Mouse (Mus musculus) hindbrain, embryonic 10.5 days (tissue): Measurements from ENCODE around the gene Selp. TPM values are rescaled to one million over a fixed set of nuclear protein-coding genes. Genes with fewer than 3 reads are reported as not detected.

Experiments used
- DNase-seq: peaks from one replicate; pipeline ENCODE4 v3.0.0-alpha.2; 2017; ENCODE audit warnings: low spot score
- H3K27ac ChIP-seq: fragments of 300-500 bp; sonication (generic); 2 replicates; pipeline ENCODE4 v1.5.1; 2016; ENCODE audit warnings: mild to moderate bottlenecking, moderate library complexity
- H3K27me3 ChIP-seq: fragments of 300-500 bp; sonication (generic); 2 replicates; pipeline ENCODE4 v1.6.1; 2016; ENCODE audit warnings: mild to moderate bottlenecking; ENCODE audit not compliant: poor library complexity, insufficient read depth, severe bottlenecking
- H3K36me3 ChIP-seq: fragments of 300-500 bp; sonication (generic); 2 replicates; pipeline ENCODE4 v1.6.1; 2016; ENCODE audit warnings: mild to moderate bottlenecking, moderate library complexity
- H3K4me1 ChIP-seq: fragments of 300-500 bp; sonication (generic); replicated peaks from 2 replicates; pipeline ENCODE4 v1.6.1; 2016; ENCODE audit warnings: mild to moderate bottlenecking
- H3K4me3 ChIP-seq: fragments of 300-500 bp; sonication (generic); 2 replicates; pipeline ENCODE4 v1.5.1; 2016; ENCODE audit warnings: mild to moderate bottlenecking, moderate library complexity
- H3K9me3 ChIP-seq: fragments of 300-500 bp; sonication (generic); 2 replicates; pipeline ENCODE4 v1.6.1; 2016; ENCODE audit warnings: mild to moderate bottlenecking, moderate library complexity
- WGBS: fragments of 180-500 bp; shearing (Covaris S2); methylation state at CpG from one replicate; pipeline ENCODE4 v1.1.7; 2016; 5-methylcytosine and 5-hydroxymethylcytosine counted together
- polyA plus RNA-seq: library from polyadenylated mRNA; unstranded; fragments of >200 nt; fragmentation: Nextera tagmentation; extraction: Ambion mirVana; gene quantifications from 2 replicates; pipeline ENCODE4 v1.2.1, GENCODE M21; 2016

Gene Selp
- polyA plus RNA-seq, 1 experiment from 2014 or later: not detected

- no peaks in the 10 kb centered on the region for H3K36me3 ChIP-seq
- no peak for DNase-seq
- H3K27ac ChIP-seq: no peak overlapping the region
- WGBS: 88% methylated on average over 3 of the region's 3 CpGs
- no peaks in the 10 kb centered on the region for H3K27me3 ChIP-seq
- no peaks in the 10 kb centered on the region for H3K9me3 ChIP-seq
- no peak overlapping the region for H3K4me3 ChIP-seq
- H3K4me1 ChIP-seq: no peaks in the 10 kb centered on the region
Observed at GRCm38 (mm10) chr1:164086797-164087196, 28.3 kb upstream of the Selp start.

DNA sequence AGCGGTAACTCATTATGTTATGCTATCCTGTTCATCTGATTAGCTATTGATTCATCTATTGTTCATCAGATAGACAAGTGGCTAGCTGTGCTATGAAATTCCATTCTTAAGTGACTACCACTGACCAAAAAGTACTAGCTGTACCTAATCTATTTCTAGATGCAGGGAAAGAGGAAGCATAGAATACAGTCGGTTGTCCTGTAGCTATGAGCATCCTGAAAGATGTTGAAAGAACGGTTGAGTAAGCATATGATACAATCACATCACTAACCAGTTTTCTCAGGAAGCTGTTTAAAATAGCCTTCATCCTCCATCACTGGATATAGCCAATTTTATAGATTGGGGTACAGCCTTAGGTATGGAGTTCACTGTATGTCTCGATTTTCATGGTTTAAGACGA lies 27.2 kb upstream of the Selp start:
- WGBS: 93% methylated on average over 5 of the region's 5 CpGs

GRCm38 (mm10) chr1:164096780-164097179 lies 18.3 kb upstream of the Selp start:
- H3K4me1 ChIP-seq: no peaks in the 10 kb centered on the region
- no peaks in the 10 kb centered on the region for H3K27me3 ChIP-seq
- H3K27ac ChIP-seq: no peak overlapping the region

More for the DNA sequence above, 27.2 kb upstream of the Selp start:
- H3K27ac ChIP-seq: no peak overlapping the region
- no peaks in the 10 kb centered on the region for H3K36me3 ChIP-seq
- H3K4me3 ChIP-seq: no peak overlapping the region
- no peaks in the 10 kb centered on the region for H3K27me3 ChIP-seq
- DNase-seq: no peak
- no peaks in the 10 kb centered on the region for H3K9me3 ChIP-seq
- no peaks in the 10 kb centered on the region for H3K4me1 ChIP-seq

GRCm38 (mm10) chr1:164097911-164098310 lies 17.2 kb upstream of the Selp start:
- Histone ChIP-seq H3K4me1 (no peaks in the 10 kb centered on the region), H3K9me3 (no peaks in the 10 kb centered on the region), H3K27me3 (no peaks in the 10 kb centered on the region), H3K36me3 (no peaks in the 10 kb centered on the region), H3K4me3 (no peak overlapping the region), H3K27ac (no peak overlapping the region)
- no peak for DNase-seq
- WGBS: 88% methylated on average over 2 of the region's 2 CpGs

More at GRCm38 (mm10) chr1:164096780-164097179, 18.3 kb upstream of the Selp start:
- WGBS: 80% methylated on average over 6 of the region's 6 CpGs
- H3K36me3 ChIP-seq: no peaks in the 10 kb centered on the region
- no peaks in the 10 kb centered on the region for H3K9me3 ChIP-seq
- no peak for DNase-seq
- no peak overlapping the region for H3K4me3 ChIP-seq

DNA sequence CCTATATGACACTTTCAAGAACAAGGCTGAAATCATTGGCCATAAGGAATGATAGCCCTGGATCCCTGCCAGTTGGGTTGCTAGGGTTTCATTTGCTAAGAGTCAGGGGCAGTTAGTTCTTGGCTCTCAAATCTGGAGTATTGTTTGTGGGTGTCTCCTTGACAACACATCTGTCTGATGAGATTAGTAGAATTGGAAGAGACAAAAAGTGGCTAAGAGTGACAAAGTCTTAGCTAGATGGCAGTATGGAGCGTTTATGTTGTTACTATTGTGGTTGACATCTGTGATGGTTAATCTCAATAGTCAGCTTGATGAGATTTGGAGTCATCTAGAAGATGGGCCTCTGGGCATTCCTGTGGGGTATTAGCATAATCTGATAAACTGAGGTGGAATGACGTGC lies 16.7 kb upstream of the Selp start:
- DNase-seq: no peak
- H3K27ac ChIP-seq: no peak overlapping the region
- H3K36me3 ChIP-seq: no peaks in the 10 kb centered on the region
- 77% methylated on average over 2 of the region's 2 CpGs for WGBS
- H3K27me3 ChIP-seq: no peaks in the 10 kb centered on the region
- H3K4me1 ChIP-seq: no peaks in the 10 kb centered on the region
- H3K9me3 ChIP-seq: no peaks in the 10 kb centered on the region
- H3K4me3 ChIP-seq: no peak overlapping the region

DNA sequence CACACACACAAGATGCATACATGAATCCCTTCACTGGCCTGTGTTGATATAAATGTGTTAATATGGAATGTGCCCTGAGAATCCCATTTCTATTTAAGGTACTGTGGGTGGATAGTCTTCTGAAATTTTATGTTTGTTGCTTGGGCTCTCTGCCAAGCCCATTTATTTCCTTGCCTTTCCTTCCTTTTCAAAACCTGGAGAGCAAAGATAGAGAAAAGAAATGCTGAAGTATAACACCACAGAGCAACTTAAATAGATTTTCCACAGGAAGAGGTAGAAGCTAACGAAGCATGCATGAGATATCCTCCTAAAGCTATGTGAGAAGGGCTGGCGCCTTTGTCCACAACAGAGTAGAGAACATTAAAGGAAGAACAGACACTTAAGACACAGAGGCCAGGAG lies 5.3 kb upstream of the Selp start:
- 90% methylated on average over 2 of the region's 2 CpGs for WGBS
- no peaks in the 10 kb centered on the region for H3K4me1 ChIP-seq

DNA sequence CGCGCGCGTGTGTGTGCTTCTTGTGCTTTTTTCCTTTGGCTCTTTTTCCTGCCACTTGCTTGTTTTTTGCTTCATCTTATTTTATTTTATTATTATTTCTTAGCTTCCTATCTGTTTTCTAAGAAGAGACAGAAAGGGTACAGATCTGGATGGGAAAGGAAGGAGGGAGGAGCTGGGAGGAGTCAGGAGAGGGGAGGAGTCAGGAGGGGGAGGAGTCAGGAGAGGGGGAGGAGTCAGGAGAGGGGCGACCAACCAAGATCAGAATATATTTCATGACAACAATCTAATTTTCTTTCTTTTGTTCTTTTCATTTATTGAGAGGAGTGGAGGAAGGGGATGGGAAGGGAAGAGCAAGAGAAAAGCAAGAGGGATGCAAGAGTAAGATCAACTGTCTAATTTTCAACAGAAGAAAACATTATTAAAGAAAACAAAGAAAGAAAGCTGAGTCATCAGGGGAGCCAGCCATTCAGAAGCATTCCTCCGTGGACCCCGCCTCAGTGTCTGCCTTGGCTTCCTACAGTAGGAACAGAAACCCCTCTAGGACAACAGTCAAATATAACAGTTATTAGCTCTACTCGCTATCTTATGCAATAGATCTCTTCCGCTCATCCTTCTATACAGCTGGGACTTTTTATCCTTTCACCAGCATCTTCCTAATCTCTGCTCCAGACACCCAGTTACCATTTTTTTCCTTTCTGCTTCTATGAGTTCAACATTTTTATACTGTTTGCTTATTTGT lies 4.3 kb upstream of the Selp start:
- Histone ChIP-seq H3K36me3 (no peaks in the 10 kb centered on the region), H3K27me3 (no peaks in the 10 kb centered on the region), H3K4me3 (no peak overlapping the region), H3K4me1 (no peaks in the 10 kb centered on the region), H3K27ac (no peak overlapping the region), H3K9me3 (no peaks in the 10 kb centered on the region)
- DNase-seq: no peak
- 93% methylated on average over 9 of the region's 9 CpGs for WGBS

More for the DNA sequence above, 5.3 kb upstream of the Selp start:
- no peak for DNase-seq
- Histone ChIP-seq H3K27me3 (no peaks in the 10 kb centered on the region), H3K4me3 (no peak overlapping the region), H3K36me3 (no peaks in the 10 kb centered on the region), H3K27ac (no peak overlapping the region), H3K9me3 (no peaks in the 10 kb centered on the region)

- WGBS: 88% methylated on average over 5 of the region's 5 CpGs
- H3K4me3 ChIP-seq: no peak overlapping the region
- H3K36me3 ChIP-seq: no peaks in the 10 kb centered on the region
- H3K27me3 ChIP-seq: no peaks in the 10 kb centered on the region
- no peak overlapping the region for H3K27ac ChIP-seq
- H3K4me1 ChIP-seq: no peaks in the 10 kb centered on the region
- H3K9me3 ChIP-seq: no peaks in the 10 kb centered on the region
- DNase-seq: no peak
Observed at GRCm38 (mm10) chr1:164114280-164114679, 784 bp upstream of the Selp start.

DNA sequence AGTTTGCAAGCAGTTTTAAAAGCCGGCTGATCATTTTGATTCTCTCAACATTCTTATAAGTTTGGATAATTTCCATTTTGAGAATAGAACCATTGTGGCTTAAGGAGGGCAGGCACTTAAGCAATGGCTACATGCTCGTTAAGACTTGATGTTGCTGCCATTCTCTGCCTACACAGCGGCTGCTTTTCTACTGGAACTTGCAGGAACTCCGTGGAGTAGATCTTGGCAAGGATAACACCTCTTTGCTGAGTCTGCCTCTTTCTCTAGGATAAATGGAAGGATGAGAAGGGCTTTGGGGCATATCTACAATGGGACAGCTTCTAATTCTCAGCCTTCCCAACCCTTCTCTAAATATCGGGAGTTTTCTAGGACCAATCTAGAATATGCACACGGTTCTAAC lies 583 bp downstream of the Selp start:
- H3K9me3 ChIP-seq: no peaks in the 10 kb centered on the region
- H3K27me3 ChIP-seq: no peaks in the 10 kb centered on the region
- DNase-seq: no peak
- no peak overlapping the region for H3K4me3 ChIP-seq
- no peak overlapping the region for H3K27ac ChIP-seq
- H3K4me1 ChIP-seq: no peaks in the 10 kb centered on the region
- H3K36me3 ChIP-seq: no peaks in the 10 kb centered on the region
- 89% methylated on average over 6 of the region's 6 CpGs for WGBS

GRCm38 (mm10) chr1:164117869-164118268 lies 2.8 kb downstream of the Selp start:
- no peak for DNase-seq
- 92% methylated on average over 6 of the region's 6 CpGs for WGBS
- H3K4me1 ChIP-seq: no peaks in the 10 kb centered on the region
- H3K36me3 ChIP-seq: no peaks in the 10 kb centered on the region
- H3K9me3 ChIP-seq: no peaks in the 10 kb centered on the region
- no peak overlapping the region for H3K27ac ChIP-seq
- H3K27me3 ChIP-seq: no peaks in the 10 kb centered on the region
- H3K4me3 ChIP-seq: no peak overlapping the region

GRCm38 (mm10) chr1:164119892-164120776 lies 5.1 kb downstream of the Selp start:
- 80% methylated on average over 3 of the region's 3 CpGs for WGBS

DNA sequence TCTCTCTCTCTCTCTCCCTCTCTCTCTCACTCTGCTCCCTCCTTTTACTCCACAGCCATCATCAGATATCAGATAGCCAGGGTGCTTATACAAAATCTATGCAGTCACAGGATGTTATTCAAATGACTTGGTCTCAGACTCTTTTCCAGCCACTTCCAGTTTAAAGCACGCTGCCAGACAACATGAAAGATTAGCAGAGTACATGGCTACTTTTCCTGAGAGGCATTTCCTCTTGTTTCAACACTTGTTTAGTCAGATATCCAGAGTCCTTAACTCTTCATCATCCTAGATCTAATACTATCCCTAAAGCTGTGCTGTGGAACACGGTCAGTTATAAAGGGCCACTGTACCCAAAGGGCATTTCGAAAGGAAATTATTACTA lies 5.7 kb downstream of the Selp start:
- DNase-seq: no peak
- Histone ChIP-seq H3K36me3 (no peaks in the 10 kb centered on the region), H3K4me1 (no peaks in the 10 kb centered on the region), H3K9me3 (no peaks in the 10 kb centered on the region), H3K27ac (no peak overlapping the region), H3K27me3 (no peaks in the 10 kb centered on the region), H3K4me3 (no peak overlapping the region)
- 89% methylated on average over 3 of the region's 3 CpGs for WGBS

More at GRCm38 (mm10) chr1:164119892-164120776, 5.1 kb downstream of the Selp start:
- no peak for DNase-seq
- no peaks in the 10 kb centered on the region for H3K27me3 ChIP-seq
- no peaks in the 10 kb centered on the region for H3K9me3 ChIP-seq
- H3K4me1 ChIP-seq: no peaks in the 10 kb centered on the region
- H3K36me3 ChIP-seq: no peaks in the 10 kb centered on the region
- no peak overlapping the region for H3K27ac ChIP-seq
- H3K4me3 ChIP-seq: no peak overlapping the region

- Histone ChIP-seq H3K4me1 (no peaks in the 10 kb centered on the region), H3K27ac (no peak overlapping the region), H3K9me3 (no peaks in the 10 kb centered on the region), H3K36me3 (no peaks in the 10 kb centered on the region), H3K27me3 (no peaks in the 10 kb centered on the region), H3K4me3 (no peak overlapping the region)
- WGBS: 68% methylated on average over 3 of the region's 3 CpGs
- DNase-seq: no peak
Observed at GRCm38 (mm10) chr1:164123836-164124235, 8.8 kb downstream of the Selp start.
